Mouse (Mus musculus) hindbrain, embryonic 16.5 days (tissue): ENCODE results near the gene Slc25a23. TPM values are rescaled to one million over a fixed set of nuclear protein-coding genes. Genes with fewer than 3 reads are reported as not detected.

ENCODE experiments used
- ATAC-seq: fragments of 200-750 bp; cut with Nextera tagmentation; 2 replicates; pipeline ENCODE4 v1.8.0; 2017; ENCODE audit warnings: moderate TSS enrichment, moderate library complexity
- H3K27ac ChIP-seq: fragments of 300-500 bp; sonication (generic); 2 replicates; pipeline ENCODE4 v1.5.1; 2014; ENCODE audit warnings: low read depth, mild to moderate bottlenecking, control low read depth, low read length, moderate library complexity
- H3K27me3 ChIP-seq: fragments of 300-500 bp; sonication (generic); replicated peaks from 2 replicates; pipeline ENCODE4 v1.6.1; 2014; ENCODE audit warnings: low read length; ENCODE audit not compliant: control insufficient read depth, insufficient read depth
- H3K36me3 ChIP-seq: fragments of 300-500 bp; sonication (generic); 2 replicates; pipeline ENCODE4 v1.6.1; 2014; ENCODE audit warnings: mild to moderate bottlenecking, low read length, moderate library complexity, mixed read lengths; ENCODE audit not compliant: control insufficient read depth, insufficient read depth
- H3K4me1 ChIP-seq: fragments of 300-500 bp; sonication (generic); 2 replicates; pipeline ENCODE4 v1.6.1; 2014; ENCODE audit warnings: low read depth, low read length; ENCODE audit not compliant: control insufficient read depth, insufficient read depth
- H3K4me2 ChIP-seq: fragments of 300-500 bp; sonication (generic); 2 replicates; pipeline ENCODE4 v1.6.1; 2014; ENCODE audit warnings: mild to moderate bottlenecking, low read length, control low read depth, moderate library complexity
- H3K4me3 ChIP-seq: fragments of 300-500 bp; sonication (generic); 2 replicates; pipeline ENCODE4 v1.5.1; 2014; ENCODE audit warnings: mild to moderate bottlenecking, low read length, control low read depth, moderate library complexity
- H3K9ac ChIP-seq: fragments of 300-500 bp; sonication (generic); 2 replicates; pipeline ENCODE4 v1.6.1; 2014; ENCODE audit warnings: low read depth, mild to moderate bottlenecking, control low read depth, low read length, moderate library complexity
- H3K9me3 ChIP-seq: fragments of 300-500 bp; sonication (generic); 2 replicates; pipeline ENCODE4 v1.6.1; 2014; ENCODE audit warnings: mild to moderate bottlenecking, low read length, moderate library complexity; ENCODE audit not compliant: control insufficient read depth
- WGBS: fragments of 180-500 bp; shearing (Covaris S2); extraction: QIAGEN DNeasy Blood & Tissue Kit; methylation state at CpG from one replicate; pipeline ENCODE4 v1.1.7; 2014; 5-methylcytosine and 5-hydroxymethylcytosine counted together
- polyA plus RNA-seq: library from polyadenylated mRNA; unstranded; fragments of >200 nt; fragmentation: Nextera tagmentation; extraction: Ambion mirVana; gene quantifications from 2 replicates; pipeline ENCODE4 v1.2.1, GENCODE M21; 2015

The Slc25a23 gene
- 43.2 and 44.7 TPM in 2 replicates for polyA plus RNA-seq

DNA sequence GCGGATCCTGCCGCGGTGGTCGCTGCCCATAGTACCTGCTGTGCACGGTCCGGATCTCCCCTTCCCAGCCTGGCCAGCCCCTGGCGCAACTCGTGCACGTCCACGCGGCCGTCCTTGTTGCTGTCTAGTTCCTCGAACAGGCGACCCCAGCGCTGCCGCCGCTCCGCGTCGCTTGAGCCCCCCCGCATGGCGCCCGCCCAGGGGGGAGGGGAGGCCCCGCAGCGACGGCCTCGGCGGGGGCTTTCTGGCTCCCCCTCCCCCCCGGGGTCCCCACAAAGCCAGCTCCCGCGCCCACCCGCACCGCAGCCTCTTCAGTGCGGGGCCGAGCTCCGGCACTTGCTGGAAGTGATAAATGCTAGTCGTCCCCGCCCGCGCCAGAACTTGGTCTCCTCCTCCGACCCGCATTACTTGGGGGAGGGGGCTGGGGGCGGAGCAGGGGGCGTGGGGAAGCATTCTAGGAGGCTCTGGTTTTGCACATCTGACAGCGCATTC, at the start of gene Slc25a23:
Slc25a23 (minus strand) TSS at position 378 of the 492 bp plus-strand sequence.
- Histone ChIP-seq H3K4me3 (peak within 1 kb of the TSS; percentile 85), H3K4me2 (peak within 1 kb of the TSS; percentile 66), H3K27me3 (peaks cover 20% of the 10 kb centered on the region), H3K27ac (peak within 1 kb of the TSS; percentile 79), H3K9ac (peak within 1 kb of the TSS; percentile 87), H3K9me3 (no peaks in the 10 kb centered on the region), H3K36me3 (peaks cover 12% of the 10 kb centered on the region), H3K4me1 (peaks cover 24% of the 10 kb centered on the region)
- 1% methylated on average over 23 of the region's 45 CpGs for WGBS
- peak; percentile 77 for ATAC-seq

DNA sequence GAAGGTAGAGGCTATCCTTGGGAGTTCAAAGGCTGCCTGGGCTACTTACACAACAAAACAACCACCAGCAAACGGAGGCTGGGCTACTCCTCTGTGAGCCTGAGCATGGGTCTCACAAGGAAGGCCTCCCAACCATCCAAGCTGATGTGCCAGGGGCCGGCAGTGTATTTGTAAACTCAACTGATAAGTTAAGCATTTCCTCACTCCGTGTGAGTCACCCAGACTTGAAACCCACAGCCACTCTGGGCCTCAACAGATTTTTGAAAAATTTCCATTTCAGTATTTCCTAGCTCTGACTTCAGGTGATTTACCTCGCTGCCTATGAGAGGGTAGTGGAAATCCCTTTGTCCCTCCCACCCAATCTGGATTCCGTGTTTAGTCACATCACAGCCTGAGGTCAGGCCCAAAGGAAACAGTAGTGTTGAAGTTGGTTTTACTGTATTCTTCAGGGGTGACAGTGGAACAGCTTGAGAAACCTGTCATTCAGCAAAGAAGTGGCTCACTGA, 49.1 kb upstream of the Slc25a23 start:
- WGBS = 60% methylated on average over 5 of the region's 5 CpGs
- Histone ChIP-seq H3K9me3 (no peaks in the 10 kb centered on the region), H3K9ac (no peak overlapping the region), H3K4me3 (no peak overlapping the region), H3K27me3 (no peaks in the 10 kb centered on the region), H3K4me2 (no peak overlapping the region), H3K36me3 (no peaks in the 10 kb centered on the region), H3K27ac (no peak overlapping the region), H3K4me1 (peaks cover 10% of the 10 kb centered on the region; the same call in 1 of the 2 replicates)
- ATAC-seq = no peak

DNA sequence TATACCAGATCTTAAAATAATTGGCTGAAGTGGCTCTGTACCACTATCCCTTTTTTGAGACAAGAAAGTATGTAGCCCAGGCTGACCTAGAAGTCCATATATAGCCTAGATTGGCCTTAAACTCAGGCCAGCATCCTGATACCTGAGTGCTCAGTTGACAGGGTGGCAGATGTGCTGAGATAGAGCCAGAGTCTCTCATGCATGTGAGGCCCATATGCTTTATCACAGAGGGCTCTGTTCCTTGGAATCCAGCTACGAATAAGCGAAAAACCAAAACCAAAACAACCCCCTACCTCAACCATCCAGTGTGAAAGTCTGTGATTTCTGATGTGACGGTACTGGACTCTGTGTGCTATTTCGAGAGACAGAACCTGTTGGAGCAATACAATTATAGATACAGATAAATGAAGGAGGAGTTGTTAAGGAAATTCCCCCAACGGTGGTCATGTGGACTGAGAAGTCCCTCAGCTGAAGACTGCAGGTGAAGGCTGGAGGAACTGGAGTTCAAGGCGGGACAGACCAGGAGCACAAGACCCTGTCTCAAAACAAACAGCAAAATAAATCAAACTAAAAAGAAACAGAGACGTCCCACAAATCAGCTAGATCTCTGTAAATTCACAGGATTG, 48.5 kb upstream of the Slc25a23 start:
- Histone ChIP-seq H3K4me3 (no peak overlapping the region), H3K9ac (no peak overlapping the region), H3K27ac (no peak overlapping the region), H3K4me1 (peaks cover 10% of the 10 kb centered on the region; the same call in 1 of the 2 replicates), H3K9me3 (no peaks in the 10 kb centered on the region), H3K27me3 (no peaks in the 10 kb centered on the region), H3K36me3 (no peaks in the 10 kb centered on the region), H3K4me2 (no peak overlapping the region)
- ATAC-seq = no peak
- 82% methylated on average over 7 of the region's 7 CpGs for WGBS

DNA sequence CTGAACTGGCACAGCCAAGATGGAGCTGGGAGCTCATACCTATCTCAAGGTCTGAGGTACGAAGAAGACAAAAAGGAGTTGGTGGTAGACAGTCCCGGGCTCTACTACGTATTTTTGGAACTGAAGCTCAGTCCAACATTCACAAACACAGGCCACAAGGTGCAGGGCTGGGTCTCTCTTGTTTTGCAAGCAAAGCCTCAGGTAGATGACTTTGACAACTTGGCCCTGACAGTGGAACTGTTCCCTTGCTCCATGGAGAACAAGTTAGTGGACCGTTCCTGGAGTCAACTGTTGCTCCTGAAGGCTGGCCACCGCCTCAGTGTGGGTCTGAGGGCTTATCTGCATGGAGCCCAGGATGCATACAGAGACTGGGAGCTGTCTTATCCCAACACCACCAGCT, 47.4 kb upstream of the Slc25a23 start:
- WGBS = 88% methylated on average over 5 of the region's 5 CpGs

DNA sequence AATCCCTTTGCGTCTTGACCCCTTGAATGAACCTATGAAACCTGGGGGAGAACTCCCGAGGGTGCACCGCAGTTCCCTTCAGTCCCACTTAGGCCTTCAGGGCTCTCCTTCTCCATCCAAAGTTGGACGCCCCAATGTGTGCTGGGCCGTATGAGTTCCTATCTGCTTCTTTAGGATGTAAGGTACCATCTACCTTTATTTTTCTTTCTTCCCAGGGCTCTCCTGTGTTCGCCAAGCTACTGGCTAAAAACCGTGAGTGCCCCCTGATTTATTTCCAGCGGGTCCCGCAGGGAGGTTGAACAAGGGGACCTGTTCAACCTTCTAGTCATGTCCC, 46.3 kb upstream of the Slc25a23 start:
- Histone ChIP-seq H3K27me3 (no peaks in the 10 kb centered on the region), H3K36me3 (no peaks in the 10 kb centered on the region), H3K9ac (peak overlapping the region; percentile 73), H3K4me1 (peaks cover 10% of the 10 kb centered on the region; the same call in 1 of the 2 replicates), H3K27ac (no peak overlapping the region), H3K4me3 (peak overlapping the region; percentile 72), H3K9me3 (no peaks in the 10 kb centered on the region), H3K4me2 (peak overlapping the region; percentile 82)
- ATAC-seq = peak; percentile 9; the same call in 1 of the 2 replicates
- WGBS = 6% methylated on average over 9 of the region's 9 CpGs

More for the DNA sequence above, 47.4 kb upstream of the Slc25a23 start:
- Histone ChIP-seq H3K27me3 (no peaks in the 10 kb centered on the region), H3K9me3 (no peaks in the 10 kb centered on the region), H3K4me2 (no peak overlapping the region; the same call in 1 of the 2 replicates), H3K36me3 (no peaks in the 10 kb centered on the region), H3K4me3 (no peak overlapping the region), H3K27ac (no peak overlapping the region), H3K9ac (no peak overlapping the region), H3K4me1 (peaks cover 10% of the 10 kb centered on the region; the same call in 1 of the 2 replicates)
- no peak for ATAC-seq

DNA sequence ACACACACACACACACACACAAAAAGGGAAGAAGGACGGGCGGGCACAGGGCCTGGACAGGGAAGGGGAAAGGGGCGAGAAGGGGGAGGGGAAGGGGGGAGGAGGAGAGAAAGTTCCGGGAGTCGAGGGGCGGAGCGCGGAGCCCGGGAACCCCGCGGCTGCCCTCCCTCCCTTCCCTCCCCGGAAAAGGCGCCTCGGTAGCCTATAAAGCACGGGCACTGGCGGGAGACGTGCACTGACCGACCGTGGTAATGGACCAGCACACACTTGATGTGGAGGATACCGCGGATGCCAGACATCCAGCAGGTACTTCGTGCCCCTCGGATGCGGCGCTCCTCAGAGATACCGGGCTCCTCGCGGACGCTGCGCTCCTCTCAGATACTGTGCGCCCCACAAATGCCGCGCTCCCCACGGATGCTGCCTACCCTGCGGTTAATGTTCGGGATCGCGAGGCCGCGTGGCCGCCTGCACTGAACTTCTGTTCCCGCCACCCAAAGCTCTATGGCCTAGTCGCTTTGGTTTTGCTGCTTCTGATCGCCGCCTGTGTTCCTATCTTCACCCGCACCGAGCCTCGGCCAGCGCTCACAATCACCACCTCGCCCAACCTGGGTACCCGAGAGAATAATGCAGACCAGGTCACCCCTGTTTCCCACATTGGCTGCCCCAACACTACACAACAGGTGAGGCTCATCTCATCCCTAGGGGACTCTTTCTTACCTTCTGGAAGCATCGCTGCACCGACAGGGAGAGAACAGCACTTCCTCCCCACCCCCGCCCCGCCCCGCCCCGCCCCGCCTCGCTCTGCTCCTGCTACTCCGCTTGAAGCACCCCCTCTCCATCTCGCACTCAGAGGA, 45.7 kb upstream of the Slc25a23 start, which contains the start of gene Tnfsf9:
Tnfsf9 (plus strand) TSS at position 145 of the 854 bp plus-strand sequence.
- Histone ChIP-seq H3K4me3 (peak within 1 kb of the TSS; percentile 72), H3K9me3 (no peaks in the 10 kb centered on the region), H3K4me2 (peak within 1 kb of the TSS; percentile 82), H3K36me3 (no peaks in the 10 kb centered on the region), H3K27ac (0 out of 2 replicates have a peak within 1 kb of the TSS, but pooled peaks have one; percentile 14), H3K4me1 (peaks cover 10% of the 10 kb centered on the region; the same call in 1 of the 2 replicates), H3K27me3 (no peaks in the 10 kb centered on the region), H3K9ac (peak within 1 kb of the TSS; percentile 73)
- peak; percentile 84 for ATAC-seq
- under 1% methylated on average over 52 of the region's 61 CpGs for WGBS

DNA sequence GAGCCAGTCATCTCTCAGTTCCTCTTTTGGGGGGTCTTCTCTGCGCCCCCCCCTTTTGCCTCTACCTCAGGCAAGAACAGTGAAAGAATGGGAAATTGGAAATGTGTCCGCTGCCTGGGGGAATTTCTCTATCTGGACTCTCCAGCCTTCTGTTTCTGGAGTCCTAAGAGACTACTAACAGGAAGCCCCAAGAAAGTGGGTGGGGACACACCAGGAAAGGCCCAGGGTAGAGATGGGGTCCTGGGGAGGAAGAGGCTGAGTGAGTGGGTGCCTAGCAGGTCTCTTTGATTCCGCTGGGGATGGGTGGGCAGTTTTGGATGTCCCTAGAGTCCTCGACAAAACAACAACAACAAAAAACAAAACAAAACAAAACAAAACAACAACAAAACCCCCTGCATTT, 44.8 kb upstream of the Slc25a23 start:
- Histone ChIP-seq H3K4me3 (peak overlapping the region; percentile 72), H3K9me3 (no peaks in the 10 kb centered on the region), H3K27ac (no peak overlapping the region), H3K4me1 (peaks cover 10% of the 10 kb centered on the region; the same call in 1 of the 2 replicates), H3K9ac (peak overlapping the region; percentile 73), H3K27me3 (no peaks in the 10 kb centered on the region), H3K36me3 (no peaks in the 10 kb centered on the region), H3K4me2 (peak overlapping the region; percentile 82)
- peak; percentile 22; the same call in 1 of the 2 replicates for ATAC-seq
- WGBS = 34% methylated on average over 4 of the region's 4 CpGs

DNA sequence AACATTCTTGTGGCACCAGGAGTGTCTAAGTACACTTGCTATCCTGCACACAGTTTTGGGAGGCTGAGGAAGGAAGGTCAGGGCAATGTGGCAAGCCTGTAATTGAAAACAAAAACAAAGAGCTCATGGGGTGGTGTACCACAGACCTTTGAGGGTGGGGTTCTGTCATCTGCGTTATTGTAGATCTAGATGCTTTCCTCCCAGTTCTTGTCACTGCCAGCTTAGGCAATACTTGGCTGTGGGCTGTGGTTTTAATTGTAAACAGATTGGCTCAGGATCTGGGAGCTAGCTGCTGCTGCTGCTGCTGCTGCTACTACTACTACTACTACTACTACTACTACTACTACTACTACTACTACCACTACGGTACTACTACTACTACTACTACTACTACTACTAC, 42.6 kb upstream of the Slc25a23 start:
- H3K27me3 ChIP-seq = no peaks in the 10 kb centered on the region
- H3K27ac ChIP-seq = no peak overlapping the region
- 91% methylated on average over 2 of the region's 2 CpGs for WGBS
- H3K4me2 ChIP-seq = no peak overlapping the region
- no peak overlapping the region for H3K9ac ChIP-seq
- no peaks in the 10 kb centered on the region for H3K36me3 ChIP-seq
- peaks cover 10% of the 10 kb centered on the region; the same call in 1 of the 2 replicates for H3K4me1 ChIP-seq
- no peaks in the 10 kb centered on the region for H3K9me3 ChIP-seq
- no peak overlapping the region for H3K4me3 ChIP-seq
- ATAC-seq = no peak
